Mouse (Mus musculus) layer of hippocampus, adult 18-20 months (tissue): ENCODE data around the gene Siglece. TPM values are rescaled to one million over a fixed set of nuclear protein-coding genes. Genes with fewer than 3 reads are reported as not detected.

ENCODE experiments used
- DNase-seq, 2 experiments: peaks; one replicate each; pipeline ENCODE4 v3.0.0; 2022; ENCODE audit warnings: low spot score in 2 of 2
- total RNA-seq, 2 experiments: library from RNA; stranded (reverse); gene quantifications; 2 replicates each; pipeline ENCODE4 v1.2.3; 2021

Gene Siglece
- total RNA-seq, 2 experiments from 2014 or later = 1.2 to 1.5 TPM

- DNase-seq = no peak
Measured at GRCm38 (mm10) chr7:43633940-43634339, 26.0 kb downstream of the Siglece start.

GRCm38 (mm10) chr7:43625794-43626422, 34.1 kb downstream of the Siglece start:
- DNase-seq = no peak

GRCm38 (mm10) chr7:43625065-43625464, 34.9 kb downstream of the Siglece start:
- no peak for DNase-seq

- no peak for DNase-seq
Measured at GRCm38 (mm10) chr7:43623819-43624218, 36.1 kb downstream of the Siglece start.

DNA sequence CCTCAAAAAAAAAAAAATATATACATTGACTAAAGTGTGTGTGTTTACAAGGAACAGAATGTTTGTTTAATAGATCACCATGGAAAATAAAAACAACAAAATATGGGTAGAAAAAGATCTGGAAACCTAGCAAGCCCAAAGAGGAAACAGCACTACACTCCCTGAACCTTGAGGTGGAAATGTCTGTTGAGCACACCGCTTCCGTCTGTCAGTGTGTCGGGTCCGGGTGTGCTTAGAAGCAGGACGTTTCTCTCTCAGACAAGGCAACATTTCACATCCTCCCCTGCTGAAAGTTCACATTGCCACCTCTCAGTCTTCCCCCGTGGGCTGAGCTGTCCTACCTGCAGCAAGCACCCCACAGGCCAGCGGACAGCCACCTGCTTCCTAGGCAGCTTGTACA, 37.0 kb downstream of the Siglece start:
- no peak for DNase-seq

DNA sequence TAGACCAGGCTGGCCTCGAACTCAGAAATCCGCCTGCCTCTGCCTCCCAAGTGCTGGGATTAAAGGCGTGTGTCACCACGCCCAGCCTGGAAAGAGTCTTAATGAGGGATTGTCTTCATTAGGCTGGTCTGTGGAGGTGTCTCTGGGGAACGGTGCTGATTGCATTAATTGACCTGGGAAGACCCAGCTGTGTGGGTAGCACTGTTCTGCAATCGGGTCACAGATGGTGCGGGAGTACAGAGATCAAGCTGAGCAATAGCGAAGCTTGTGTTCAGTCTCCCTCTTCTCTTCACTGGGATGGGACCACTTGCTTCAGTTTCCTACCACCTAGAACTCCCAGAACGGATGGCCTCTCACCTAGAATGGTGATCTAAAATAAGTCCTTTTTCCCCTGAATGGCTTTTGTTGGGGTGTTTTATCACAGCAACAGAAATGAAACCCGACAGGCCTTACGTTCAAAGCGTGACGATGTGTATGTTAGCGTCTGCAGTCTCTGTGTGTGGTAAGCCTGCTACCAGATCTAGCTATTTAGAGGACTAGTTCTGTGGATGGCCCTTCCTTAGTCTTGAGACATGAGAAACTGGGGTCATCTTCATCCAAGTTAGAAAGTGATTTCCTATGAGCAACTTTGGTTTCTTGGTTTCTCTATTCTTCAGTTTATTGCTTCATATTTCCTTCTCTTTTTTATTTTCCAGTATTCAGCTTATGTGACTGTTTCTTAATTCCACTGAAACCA, 46.0 kb downstream of the Siglece start:
- no peak for DNase-seq

- DNase-seq = no peak
Measured at GRCm38 (mm10) chr7:43608316-43608824, 51.6 kb downstream of the Siglece start.

GRCm38 (mm10) chr7:43607743-43608287, 52.1 kb downstream of the Siglece start:
- DNase-seq = no peak

DNA sequence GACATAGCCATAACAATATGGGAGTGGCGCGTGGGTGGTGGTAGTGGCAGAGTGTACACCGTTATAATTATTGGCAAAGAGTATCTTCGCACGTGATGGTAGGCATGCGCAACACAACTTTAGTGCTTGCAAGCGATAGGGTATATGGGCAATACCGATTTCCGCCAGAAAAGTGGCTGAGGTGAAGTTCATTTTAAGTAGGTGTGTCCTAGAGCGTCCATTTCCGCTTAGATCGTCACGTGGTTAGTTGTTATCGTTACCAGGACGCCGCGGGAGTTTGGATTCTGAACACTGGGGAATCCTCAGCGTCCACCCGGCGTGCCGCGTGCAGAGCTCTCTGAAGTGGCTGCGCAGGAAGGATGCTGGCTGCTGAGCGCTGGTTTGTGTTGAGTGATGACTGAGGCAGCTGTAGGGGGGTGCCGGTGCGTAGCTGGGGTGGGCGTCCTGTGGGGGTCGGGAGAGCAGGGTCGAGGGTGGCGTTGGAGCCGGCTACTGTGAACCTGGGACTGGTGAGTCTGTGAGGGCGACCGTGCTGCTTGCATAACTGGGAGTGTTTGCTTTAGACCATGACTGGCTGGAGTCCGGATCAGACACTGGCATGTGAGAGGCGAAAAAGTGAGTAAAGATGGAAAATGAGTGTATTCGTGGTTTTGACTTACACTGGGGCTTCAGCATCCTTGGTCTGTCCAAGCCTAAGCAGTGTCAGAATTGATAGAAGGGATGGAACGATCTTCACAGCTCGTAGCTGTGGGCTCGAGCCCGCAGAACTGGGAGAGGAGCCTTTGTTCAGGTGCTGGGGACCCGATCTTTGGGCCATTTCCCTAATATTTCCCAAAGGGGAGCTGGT, 52.8 kb downstream of the Siglece start, which contains the start of gene Zfp819:
Gene Zfp819 (plus strand): TSS at position 274 of the 847 bp plus-strand sequence.
- DNase-seq = peak; percentile 62 to 83

GRCm38 (mm10) chr7:43601884-43602283, 58.1 kb downstream of the Siglece start:
- no peak for DNase-seq

Other genes starting within 250 kb of the Siglece start
- not detected for gene Lim2, start 232.5 kb downstream of the Siglece start, total RNA-seq
- not detected for gene Nkg7, start 223.1 kb downstream of the Siglece start, total RNA-seq
- gene Cldnd2, start 219.4 kb downstream of the Siglece start, total RNA-seq = not detected
- gene Etfb, start 216.1 kb downstream of the Siglece start, total RNA-seq = 10 to 100 TPM; 72.8 to 74.5 TPM
- gene Gm45233, start 216.0 kb downstream of the Siglece start, total RNA-seq = 1 to 10 TPM in 1 of 2 experiments, under 1 TPM in 1; 0.82 to 1.1 TPM
- 1 to 10 TPM; 2.6 to 2.7 TPM for gene Vsig10l, start 197.0 kb downstream of the Siglece start, total RNA-seq
- 10 to 100 TPM; 21.4 to 23.2 TPM for gene Iglon5, start 170.1 kb downstream of the Siglece start, total RNA-seq
- not detected for gene 4931406B18Rik, start 154.2 kb downstream of the Siglece start, total RNA-seq
- 1 to 10 TPM; 2.9 to 4.6 TPM for gene Cd33, start 115.7 kb downstream of the Siglece start, total RNA-seq
- 1 to 10 TPM; 5.5 to 6.9 TPM for gene Zfp658, start 97.9 kb downstream of the Siglece start, total RNA-seq
- gene Zfp719, start 80.6 kb downstream of the Siglece start, total RNA-seq = 10 to 100 TPM; 18.5 to 19.1 TPM
- under 1 TPM in 1 of 2 experiments, not detected in 1; 0.15 TPM for gene Zfp819, start 53.0 kb downstream of the Siglece start, total RNA-seq
- under 1 TPM in 1 of 2 experiments, not detected in 1; 0.15 TPM for gene Ceacam18, start 25.5 kb downstream of the Siglece start, total RNA-seq
- 10 to 100 TPM; 10.5 to 10.6 TPM for gene Ctu1, start 11.9 kb upstream of the Siglece start, total RNA-seq
- not detected for gene Klk14, start 30.3 kb upstream of the Siglece start, total RNA-seq
- not detected for gene Klk13, start 52.4 kb upstream of the Siglece start, total RNA-seq
- gene Klk12, start 108.7 kb upstream of the Siglece start, total RNA-seq = not detected
- gene Klk11, start 114.4 kb upstream of the Siglece start, total RNA-seq = not detected
- gene Klk10, start 120.9 kb upstream of the Siglece start, total RNA-seq = 1 to 10 TPM; 1.2 to 1.5 TPM
- not detected for gene Klk9, start 131.7 kb upstream of the Siglece start, total RNA-seq
- gene Klk8, start 137.4 kb upstream of the Siglece start, total RNA-seq = 10 to 100 TPM; 22.3 to 27.7 TPM
- under 1 TPM; 0.32 to 0.33 TPM for gene Klk7, start 151.1 kb upstream of the Siglece start, total RNA-seq
- 1 to 10 TPM in 1 of 2 experiments, under 1 TPM in 1; 0.89 to 1.0 TPM for gene Klk6, start 164.3 kb upstream of the Siglece start, total RNA-seq
- gene Klk5, start 181.8 kb upstream of the Siglece start, total RNA-seq = not detected
- not detected for gene Klk4, start 221.0 kb upstream of the Siglece start, total RNA-seq